Mouse (Mus musculus) liver, adult 2 months (tissue): ENCODE data around the gene Lgmn.

Experiments
- CTCF ChIP-seq: fragments of 200-500 bp; IDR thresholded peaks from 2 replicates; pipeline ENCODE4 v1.5.1; 2011; ENCODE audit warnings: low read depth, low read length, control low read depth
- POLR2A ChIP-seq: fragments of 200-500 bp; IDR thresholded peaks from 2 replicates; pipeline ENCODE4 v1.6.1; 2011; ENCODE audit warnings: low read length, control low read depth; ENCODE audit not compliant: insufficient read depth; ENCODE audit errors: extremely low read depth

DNA sequence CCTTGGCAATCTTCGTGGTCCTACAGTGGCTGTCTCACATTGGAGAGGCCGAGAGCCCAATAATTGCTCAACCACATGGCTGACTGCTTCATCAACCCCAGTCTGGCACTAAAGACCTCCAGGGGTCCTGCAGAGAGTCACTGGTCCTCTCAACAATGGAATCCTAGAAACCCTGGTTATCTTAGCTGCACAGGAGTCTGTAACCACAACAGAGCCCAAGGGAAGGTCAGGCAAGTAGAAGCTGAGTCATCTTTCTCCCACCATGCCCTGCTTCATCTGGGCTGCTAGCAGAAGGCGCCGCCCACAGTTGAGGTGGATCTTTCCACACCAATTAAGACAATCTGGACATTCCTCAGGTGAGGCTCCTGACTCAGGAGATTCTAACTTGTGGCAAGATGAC, 80.2 kb downstream of the Lgmn start:
- TF ChIP-seq POLR2A (no peak), CTCF (no peak)
